Mouse (Mus musculus) liver, adult 2 months (tissue): ENCODE measurements around the gene Cltc.

ENCODE experiments used
- CTCF ChIP-seq: fragments of 200-500 bp; IDR thresholded peaks from 2 replicates; pipeline ENCODE4 v1.5.1; 2011; ENCODE audit warnings: low read depth, low read length, control low read depth
- POLR2A ChIP-seq: fragments of 200-500 bp; IDR thresholded peaks from 2 replicates; pipeline ENCODE4 v1.6.1; 2011; ENCODE audit warnings: low read length, control low read depth; ENCODE audit not compliant: insufficient read depth; ENCODE audit errors: extremely low read depth

- TF ChIP-seq POLR2A (no peak), CTCF (no peak)
Observed at GRCm38 (mm10) chr11:86654096-86654495, 103.3 kb downstream of the Cltc start.
